Mouse (Mus musculus): Measurements from ENCODE around the gene Cacnb3. TPM values are rescaled to one million over a fixed set of nuclear protein-coding genes. Genes with fewer than 3 reads are reported as not detected.

Cacnb3 gene
- total RNA-seq, 2 experiments from 2014 or later: 189 to 209 TPM

- no peak for DNase-seq (ENCODE audit: extremely low spot score in 1 of 2, low spot score in 1 of 2)
Observed at GRCm38 (mm10) chr15:98633822-98634470, 3.3 kb downstream of the Cacnb3 start.

GRCm38 (mm10) chr15:98634541-98635081 is 4.0 kb downstream of the Cacnb3 start:
- peak; percentile 69 to 75 for DNase-seq (ENCODE audit: extremely low spot score in 1 of 2, low spot score in 1 of 2)

- no peak for DNase-seq (ENCODE audit: extremely low spot score in 1 of 2, low spot score in 1 of 2)
Observed at GRCm38 (mm10) chr15:98635291-98635841, 4.7 kb downstream of the Cacnb3 start.

- DNase-seq (ENCODE audit: extremely low spot score in 1 of 2, low spot score in 1 of 2): no peak
Observed at GRCm38 (mm10) chr15:98636517-98636916, 5.9 kb downstream of the Cacnb3 start.

GRCm38 (mm10) chr15:98637155-98637554 is 6.5 kb downstream of the Cacnb3 start:
- DNase-seq (ENCODE audit: extremely low spot score in 1 of 2, low spot score in 1 of 2): no peak

- no peak for DNase-seq (ENCODE audit: extremely low spot score in 1 of 2, low spot score in 1 of 2)
Observed at GRCm38 (mm10) chr15:98640157-98640556, 9.5 kb downstream of the Cacnb3 start.

GRCm38 (mm10) chr15:98644406-98644805 is 13.8 kb downstream of the Cacnb3 start:
- DNase-seq (ENCODE audit: extremely low spot score in 1 of 2, low spot score in 1 of 2): no peak

- DNase-seq (ENCODE audit: extremely low spot score in 1 of 2, low spot score in 1 of 2): no peak
Observed at GRCm38 (mm10) chr15:98645057-98646026, 14.7 kb downstream of the Cacnb3 start.

- no peak for DNase-seq (ENCODE audit: extremely low spot score in 1 of 2, low spot score in 1 of 2)
Observed at GRCm38 (mm10) chr15:98646737-98647136, 16.1 kb downstream of the Cacnb3 start.

- no peak for DNase-seq (ENCODE audit: extremely low spot score in 1 of 2, low spot score in 1 of 2)
Observed at GRCm38 (mm10) chr15:98647308-98647707, 16.7 kb downstream of the Cacnb3 start.

GRCm38 (mm10) chr15:98648071-98648470 is 17.4 kb downstream of the Cacnb3 start:
- no peak for DNase-seq (ENCODE audit: extremely low spot score in 1 of 2, low spot score in 1 of 2)

- no peak for DNase-seq (ENCODE audit: extremely low spot score in 1 of 2, low spot score in 1 of 2)
Observed at GRCm38 (mm10) chr15:98651431-98651830, 20.8 kb downstream of the Cacnb3 start.

GRCm38 (mm10) chr15:98652174-98652573 is 21.5 kb downstream of the Cacnb3 start:
- no peak for DNase-seq (ENCODE audit: extremely low spot score in 1 of 2, low spot score in 1 of 2)

- DNase-seq (ENCODE audit: extremely low spot score in 1 of 2, low spot score in 1 of 2): no peak
Observed at GRCm38 (mm10) chr15:98656982-98657751, 26.5 kb downstream of the Cacnb3 start.

GRCm38 (mm10) chr15:98662198-98662566 is 31.5 kb downstream of the Cacnb3 start:
- no peak for DNase-seq (ENCODE audit: extremely low spot score in 1 of 2, low spot score in 1 of 2)

- peak; percentile 82 to 94 for DNase-seq (ENCODE audit: extremely low spot score in 1 of 2, low spot score in 1 of 2)
Observed at GRCm38 (mm10) chr15:98662567-98663545, 32.2 kb downstream of the Cacnb3 start, which contains the start of gene Ddx23. Ddx23 (minus strand) TSS chr15:98662894.

GRCm38 (mm10) chr15:98664042-98664907 is 33.6 kb downstream of the Cacnb3 start:
- DNase-seq (ENCODE audit: extremely low spot score in 1 of 2, low spot score in 1 of 2): no peak

GRCm38 (mm10) chr15:98672592-98672991 is 42.0 kb downstream of the Cacnb3 start:
- DNase-seq (ENCODE audit: extremely low spot score in 1 of 2, low spot score in 1 of 2): no peak
